Mouse (Mus musculus): Measurements from ENCODE around the gene Agfg2.
"Not testable (repeated sequence)": the region's sequence is repeated elsewhere in the genome, so short reads cannot be mapped to it uniquely, and the experiment has no call there.

The Agfg2 gene

GRCm38 (mm10) chr5:137642886-137643285 lies 41.6 kb downstream of the Agfg2 start:
- DNase-seq = no peak

DNA sequence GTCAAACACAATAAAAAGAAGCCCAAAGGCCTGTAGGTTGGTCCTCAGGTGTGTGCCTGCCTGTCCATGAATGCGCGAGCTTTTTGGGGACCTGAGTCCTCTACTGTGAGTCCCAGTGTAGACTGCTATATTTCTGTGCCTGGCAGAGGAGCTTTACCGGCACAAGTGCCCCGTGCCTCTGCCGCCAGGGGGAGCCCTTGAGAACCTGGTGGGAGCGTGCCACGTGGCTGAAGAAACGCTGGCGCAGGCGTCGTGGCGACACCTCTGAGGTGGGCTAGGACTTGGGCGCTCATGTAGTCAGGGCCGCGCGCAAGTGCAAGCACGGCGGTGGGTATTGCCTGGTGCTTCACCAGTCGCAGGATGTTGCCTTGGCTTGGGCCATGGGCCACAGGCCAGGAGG lies 43.5 kb downstream of the Agfg2 start, which contains the start of gene Sap25:
Gene Sap25 (plus strand): TSS at position 281 of the 400 bp plus-strand sequence.
- DNase-seq = peak in 1 of 2 experiments; percentile 45

DNA sequence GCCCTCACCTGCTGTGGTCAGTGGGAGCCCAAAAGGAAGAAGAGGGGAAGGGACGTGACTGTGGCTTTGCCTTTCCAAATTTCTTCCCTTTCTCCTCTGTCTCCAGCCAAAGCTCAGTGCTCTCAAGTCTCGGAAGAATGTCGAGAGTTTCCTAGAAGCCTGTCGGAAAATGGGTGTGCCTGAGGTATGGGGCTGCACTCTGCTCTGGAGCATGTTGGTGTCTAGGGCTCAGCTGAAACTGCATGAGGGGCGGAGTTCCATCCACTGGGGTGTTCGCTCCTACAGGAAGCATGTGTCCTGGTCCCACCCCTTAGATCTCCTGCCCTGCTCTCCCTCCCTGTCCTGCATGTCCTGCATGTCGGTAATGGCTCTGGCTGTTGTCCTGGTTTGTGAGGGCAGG lies 45.1 kb downstream of the Agfg2 start:
- no peak for DNase-seq

- no peak for DNase-seq
These were observed 51.0 kb downstream of the Agfg2 start for GRCm38 (mm10) chr5:137633397-137634084.

- DNase-seq = no peak
These were observed 52.9 kb downstream of the Agfg2 start for GRCm38 (mm10) chr5:137631591-137631990.

GRCm38 (mm10) chr5:137631171-137631570 lies 53.4 kb downstream of the Agfg2 start:
- DNase-seq = no peak

- no peak for DNase-seq
These were observed 53.9 kb downstream of the Agfg2 start for GRCm38 (mm10) chr5:137630602-137631001.

DNA sequence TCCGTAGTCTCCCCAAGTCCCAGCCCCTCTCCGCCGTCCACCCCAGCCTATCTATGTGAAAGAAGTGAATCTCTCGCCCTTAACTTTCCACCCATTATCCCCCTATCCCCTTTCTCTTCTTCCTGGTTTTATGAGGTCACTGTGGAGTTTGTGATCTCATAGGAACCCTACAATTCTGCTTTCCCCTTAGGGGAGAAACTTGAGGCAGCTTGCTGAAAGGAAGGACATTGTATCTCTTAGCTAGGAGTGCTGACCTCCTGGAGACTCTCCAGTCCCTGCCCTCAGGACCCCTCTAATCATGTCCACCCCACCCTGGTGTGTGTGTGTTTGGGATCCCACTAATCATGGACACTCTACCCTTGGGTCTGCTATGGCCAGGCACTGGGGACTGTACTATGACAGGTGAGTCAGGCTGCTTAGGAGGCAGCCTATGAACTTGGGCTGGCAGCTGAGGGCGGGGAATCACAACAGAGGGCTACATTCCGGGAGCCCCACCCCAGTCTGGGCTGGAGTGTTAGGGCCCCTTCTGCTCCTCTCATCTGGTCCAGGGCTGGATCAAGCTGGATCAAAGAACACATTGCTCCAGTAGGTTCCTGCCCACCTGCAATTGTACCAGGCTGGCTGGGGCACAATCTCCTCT lies 54.5 kb downstream of the Agfg2 start:
- no peak for DNase-seq

DNA sequence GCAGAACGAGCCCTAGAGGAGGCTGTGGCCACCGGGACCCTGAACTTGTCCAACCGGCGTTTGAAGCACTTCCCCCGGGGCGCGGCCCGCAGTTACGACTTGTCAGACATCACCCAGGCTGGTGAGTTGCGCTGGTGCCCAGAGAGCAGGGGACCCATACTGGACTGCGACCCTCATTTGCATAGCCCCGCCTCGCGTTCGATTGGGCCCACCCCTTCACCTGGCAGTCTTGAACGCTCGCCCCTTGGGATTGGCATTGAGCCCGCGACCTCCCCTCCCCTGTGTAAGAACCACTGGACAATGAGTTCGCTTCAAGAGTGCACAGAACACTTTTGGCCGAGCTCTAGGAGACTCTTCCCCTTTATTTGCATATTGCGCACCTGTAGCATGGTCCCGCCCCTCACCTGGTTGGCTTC lies 55.2 kb downstream of the Agfg2 start:
- no peak for DNase-seq

GRCm38 (mm10) chr5:137628498-137629305 lies 55.8 kb downstream of the Agfg2 start, which contains the start of the genes Fbxo24, Lrch4 and Gm20605:
Gene Fbxo24 (minus strand): TSS chr5:137629002.
Gene Lrch4 (plus strand): TSS chr5:137629121.
Gene Gm20605 (plus strand): TSS chr5:137629175.
- peak; percentile 97 to 99 for DNase-seq

GRCm38 (mm10) chr5:137627991-137628390 lies 56.5 kb downstream of the Agfg2 start:
- DNase-seq = no peak

DNA sequence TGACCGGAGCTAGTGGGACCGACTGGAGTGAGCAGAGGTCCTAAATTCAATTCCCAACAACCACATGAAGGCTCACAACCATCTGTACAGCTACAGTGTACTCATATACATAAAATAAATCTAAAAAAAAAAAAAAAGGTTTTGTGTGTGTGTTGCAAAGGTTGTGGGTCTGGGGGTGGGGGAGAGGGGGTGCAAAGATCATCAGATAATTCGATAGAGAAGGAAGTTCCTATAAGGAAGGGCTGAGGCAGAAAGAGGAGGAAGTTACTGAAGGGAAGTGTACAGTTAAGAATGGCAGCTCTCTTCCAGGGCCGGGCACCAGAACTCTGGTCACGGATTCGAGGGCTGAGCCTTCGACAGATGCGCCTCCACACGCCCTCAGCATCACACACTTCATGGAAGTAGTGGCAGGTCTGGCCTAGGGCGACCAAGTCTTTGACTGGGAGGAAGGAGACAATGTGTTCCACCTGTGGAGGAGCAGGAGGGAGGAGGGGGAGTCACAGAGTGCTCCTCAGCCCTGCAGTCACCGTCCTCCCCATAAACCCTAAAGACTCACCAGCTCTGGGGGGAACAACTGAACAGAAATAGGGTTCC lies 60.5 kb downstream of the Agfg2 start:
- no peak for DNase-seq

DNA sequence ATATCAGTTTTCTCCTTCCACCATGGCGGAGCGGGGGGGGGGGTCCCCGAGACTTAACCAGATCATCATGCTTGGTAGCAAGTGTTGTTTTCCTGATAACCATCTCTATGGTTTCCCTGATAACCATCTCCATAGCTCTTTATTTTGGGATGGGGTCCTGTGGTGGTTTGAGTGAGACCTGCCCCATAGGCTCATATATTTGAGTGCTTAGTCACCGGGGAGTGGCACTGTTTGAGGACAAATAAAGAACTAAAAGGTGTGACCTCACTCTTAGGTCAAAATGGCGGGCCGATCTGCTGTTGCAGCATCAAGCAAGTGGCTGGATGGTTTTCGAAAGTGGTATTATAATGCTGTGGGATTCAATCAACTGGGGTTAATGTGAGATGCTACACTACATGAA lies 69.2 kb downstream of the Agfg2 start:
- no peak for DNase-seq

DNA sequence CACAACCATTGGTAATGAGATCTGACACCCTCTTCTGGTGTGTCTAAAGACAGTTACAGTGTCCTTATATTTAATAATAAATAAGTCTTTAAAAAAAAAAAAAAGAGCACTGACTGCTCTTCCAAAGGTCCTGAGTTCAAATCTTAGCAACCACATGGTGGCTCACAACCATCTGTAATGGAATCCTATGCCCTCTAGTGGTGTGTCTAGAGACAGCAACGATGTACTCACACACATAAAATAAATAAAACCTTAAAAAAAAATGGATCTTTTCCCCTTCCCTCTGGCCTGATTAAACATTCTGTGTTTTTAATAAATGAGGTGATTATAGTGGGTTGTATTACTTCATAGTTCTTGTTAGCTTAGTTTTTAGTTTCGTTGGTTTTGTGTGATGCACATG lies 69.6 kb downstream of the Agfg2 start:
- not testable (repeated sequence) for DNase-seq

GRCm38 (mm10) chr5:137613550-137613949 lies 71.0 kb downstream of the Agfg2 start, which contains the start of gene Pcolce:
Gene Pcolce (minus strand): TSS chr5:137613784.
- DNase-seq = no peak

GRCm38 (mm10) chr5:137613076-137613475 lies 71.5 kb downstream of the Agfg2 start:
- DNase-seq = no peak

DNA sequence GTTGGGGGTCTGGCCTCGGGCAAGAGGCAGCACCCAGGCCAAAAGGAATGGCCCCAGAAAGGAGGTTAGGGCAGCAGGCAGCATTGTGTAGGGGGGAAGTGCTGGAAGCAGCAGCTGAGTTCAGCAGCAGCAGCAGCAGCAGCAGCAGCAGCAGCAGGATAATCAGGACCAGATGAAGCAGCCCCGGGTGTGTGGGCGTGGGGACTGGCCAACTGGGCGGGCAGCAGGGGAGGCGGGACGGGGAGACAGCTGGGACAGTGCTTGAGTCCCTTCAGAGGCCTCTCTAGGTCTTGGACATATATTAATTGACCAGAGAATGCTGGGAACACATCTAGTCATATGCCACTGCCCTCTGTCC lies 73.3 kb downstream of the Agfg2 start:
- DNase-seq = no peak

DNA sequence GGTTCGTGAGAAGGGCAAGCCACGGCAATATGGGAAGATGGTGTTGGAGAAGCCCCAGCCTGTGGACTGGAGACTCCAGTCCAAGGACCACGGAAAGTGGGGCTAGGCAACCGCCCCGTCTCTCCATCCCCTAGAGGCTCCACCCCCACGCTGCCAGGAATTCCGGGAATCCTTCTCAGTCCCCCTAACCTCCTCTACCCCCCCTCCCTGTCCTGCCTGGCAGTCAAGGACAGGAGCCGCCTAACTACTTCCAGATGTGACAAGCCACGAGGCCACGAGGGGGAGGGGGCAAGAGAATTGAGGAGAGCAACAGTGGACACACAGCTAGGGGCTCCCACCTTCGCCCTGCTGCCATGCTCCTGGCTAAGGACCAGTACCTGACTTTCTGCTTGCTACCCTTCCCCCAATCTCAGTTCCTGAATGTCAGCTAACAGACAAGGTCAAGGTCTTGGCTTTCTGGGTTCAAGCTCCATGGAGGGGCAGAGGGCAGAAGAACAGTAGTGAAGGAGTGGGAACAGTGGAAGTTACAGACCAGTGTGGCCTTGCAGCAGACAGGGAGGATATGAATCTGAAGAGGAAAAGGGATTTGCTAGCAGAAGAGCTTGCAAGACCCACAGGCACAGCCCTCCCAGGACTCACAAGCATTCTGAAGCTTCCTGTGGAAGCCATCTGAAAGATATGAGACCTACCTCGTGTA lies 73.8 kb downstream of the Agfg2 start:
- no peak for DNase-seq

- no peak for DNase-seq
These were observed 74.5 kb downstream of the Agfg2 start for GRCm38 (mm10) chr5:137610056-137610455.

DNA sequence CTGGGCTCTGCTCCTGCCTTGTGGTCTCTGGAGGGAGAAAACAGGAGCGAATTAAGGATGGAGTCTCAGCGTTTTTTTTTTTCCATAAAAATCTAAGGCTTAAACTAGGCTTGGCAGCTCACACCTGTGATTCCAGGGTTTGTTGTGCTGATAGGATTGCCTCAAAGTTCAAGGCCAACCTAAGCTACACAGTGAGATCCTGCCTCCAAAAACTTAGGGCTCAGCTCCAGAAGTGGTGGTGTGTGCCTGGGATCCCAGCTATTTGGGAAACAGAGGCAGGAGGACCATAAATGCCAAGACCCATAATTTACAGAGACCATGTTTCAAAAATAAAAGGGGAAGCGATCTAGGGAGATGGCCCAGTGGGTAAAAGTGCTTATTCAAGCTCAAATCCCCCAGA lies 75.2 kb downstream of the Agfg2 start:
- DNase-seq = no peak

DNA sequence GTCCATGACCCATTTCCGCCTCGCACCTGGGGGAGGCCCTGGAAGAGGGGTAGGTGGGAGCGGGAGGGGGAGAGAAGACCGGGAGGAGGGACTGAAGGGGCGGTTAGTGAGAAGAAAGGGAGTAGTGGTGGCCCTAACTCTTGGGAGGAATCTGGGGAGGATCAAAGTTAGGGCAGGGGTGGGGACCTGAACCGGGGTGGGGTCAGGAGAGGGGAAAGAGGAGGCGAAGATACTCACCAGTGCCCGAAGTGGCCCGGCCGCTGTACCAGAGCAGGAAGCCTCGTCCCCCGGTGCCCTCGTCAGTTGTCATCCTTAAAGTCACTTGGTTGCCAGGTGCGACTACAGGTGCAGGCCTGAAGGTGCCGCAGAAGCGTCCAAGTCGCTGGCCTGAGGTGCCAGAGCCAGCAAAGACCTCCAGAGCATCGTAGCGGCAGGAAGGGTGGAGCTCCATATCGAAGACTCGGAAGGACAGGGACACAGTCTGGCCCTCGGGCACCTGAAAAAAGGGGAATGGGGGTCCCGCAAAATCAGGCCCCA lies 75.8 kb downstream of the Agfg2 start:
- no peak for DNase-seq
